Mouse (Mus musculus): ENCODE data around the gene Iqch.
A peak's percentile ranks its signal among the peaks of the same experiment; 100 is the strongest.

Gene Iqch

GRCm38 (mm10) chr9:63612565-63613515 lies 10.5 kb upstream of the Iqch start:
- no peak for DNase-seq (ENCODE audit: extremely low read depth, insufficient read length, low spot score)

- DNase-seq (ENCODE audit: extremely low read depth, insufficient read length, low spot score): no peak
These were observed 9.7 kb upstream of the Iqch start for GRCm38 (mm10) chr9:63611967-63612366.

- peak; percentile 84 for DNase-seq (ENCODE audit: extremely low read depth, insufficient read length, low spot score)
These were observed 8.6 kb upstream of the Iqch start for GRCm38 (mm10) chr9:63610841-63611366.

- no peak for DNase-seq (ENCODE audit: extremely low read depth, insufficient read length, low spot score)
These were observed 7.9 kb upstream of the Iqch start for GRCm38 (mm10) chr9:63610231-63610630.

- no peak for DNase-seq (ENCODE audit: extremely low read depth, insufficient read length, low spot score)
These were observed 7.5 kb upstream of the Iqch start for GRCm38 (mm10) chr9:63609776-63610175.

- no peak for DNase-seq (ENCODE audit: extremely low read depth, insufficient read length, low spot score)
These were observed 7.0 kb upstream of the Iqch start for GRCm38 (mm10) chr9:63609246-63609645.

GRCm38 (mm10) chr9:63608006-63608405 lies 5.7 kb upstream of the Iqch start:
- DNase-seq (ENCODE audit: extremely low read depth, insufficient read length, low spot score): peak; percentile 69

GRCm38 (mm10) chr9:63606594-63606993 lies 4.3 kb upstream of the Iqch start:
- no peak for DNase-seq (ENCODE audit: extremely low read depth, insufficient read length, low spot score)

- DNase-seq (ENCODE audit: extremely low read depth, insufficient read length, low spot score): no peak
These were observed 1.6 kb upstream of the Iqch start for GRCm38 (mm10) chr9:63603849-63604248.

- DNase-seq (ENCODE audit: extremely low read depth, insufficient read length, low spot score): no peak
These were observed 5.6 kb downstream of the Iqch start for GRCm38 (mm10) chr9:63596660-63597059.

- DNase-seq (ENCODE audit: extremely low read depth, insufficient read length, low spot score): no peak
These were observed 6.6 kb downstream of the Iqch start for GRCm38 (mm10) chr9:63595652-63596051.

GRCm38 (mm10) chr9:63595032-63595431 lies 7.3 kb downstream of the Iqch start:
- no peak for DNase-seq (ENCODE audit: extremely low read depth, insufficient read length, low spot score)

GRCm38 (mm10) chr9:63591661-63592256 lies 10.5 kb downstream of the Iqch start:
- DNase-seq (ENCODE audit: extremely low read depth, insufficient read length, low spot score): no peak

GRCm38 (mm10) chr9:63590592-63590991 lies 11.7 kb downstream of the Iqch start:
- no peak for DNase-seq (ENCODE audit: extremely low read depth, insufficient read length, low spot score)

- no peak for DNase-seq (ENCODE audit: extremely low read depth, insufficient read length, low spot score)
These were observed 13.1 kb downstream of the Iqch start for GRCm38 (mm10) chr9:63589209-63589608.

GRCm38 (mm10) chr9:63585251-63585650 lies 17.0 kb downstream of the Iqch start:
- DNase-seq (ENCODE audit: extremely low read depth, insufficient read length, low spot score): no peak

- no peak for DNase-seq (ENCODE audit: extremely low read depth, insufficient read length, low spot score)
These were observed 20.5 kb downstream of the Iqch start for GRCm38 (mm10) chr9:63581778-63582177.

- DNase-seq (ENCODE audit: extremely low read depth, insufficient read length, low spot score): no peak
These were observed 22.2 kb downstream of the Iqch start for GRCm38 (mm10) chr9:63580046-63580445.

- DNase-seq (ENCODE audit: extremely low read depth, insufficient read length, low spot score): no peak
These were observed 22.6 kb downstream of the Iqch start for GRCm38 (mm10) chr9:63579644-63580043.

- no peak for DNase-seq (ENCODE audit: extremely low read depth, insufficient read length, low spot score)
These were observed 24.8 kb downstream of the Iqch start for GRCm38 (mm10) chr9:63577469-63577868.

- no peak for DNase-seq (ENCODE audit: extremely low read depth, insufficient read length, low spot score)
These were observed 29.4 kb downstream of the Iqch start for GRCm38 (mm10) chr9:63572874-63573273.

GRCm38 (mm10) chr9:63571895-63572294 lies 30.4 kb downstream of the Iqch start:
- DNase-seq (ENCODE audit: extremely low read depth, insufficient read length, low spot score): no peak
